Mouse (Mus musculus): ENCODE data around the gene Prss34.

Prss34 gene

GRCm38 (mm10) chr17:25298094-25298493 is at the start of gene Prss34:
Gene Prss34 (plus strand): TSS chr17:25298394.
- no peak for DNase-seq (ENCODE audit: low spot score in 2 of 2)

- no peak for DNase-seq (ENCODE audit: low spot score in 2 of 2)
Observed at GRCm38 (mm10) chr17:25250181-25250835, 47.9 kb upstream of the Prss34 start.

DNA sequence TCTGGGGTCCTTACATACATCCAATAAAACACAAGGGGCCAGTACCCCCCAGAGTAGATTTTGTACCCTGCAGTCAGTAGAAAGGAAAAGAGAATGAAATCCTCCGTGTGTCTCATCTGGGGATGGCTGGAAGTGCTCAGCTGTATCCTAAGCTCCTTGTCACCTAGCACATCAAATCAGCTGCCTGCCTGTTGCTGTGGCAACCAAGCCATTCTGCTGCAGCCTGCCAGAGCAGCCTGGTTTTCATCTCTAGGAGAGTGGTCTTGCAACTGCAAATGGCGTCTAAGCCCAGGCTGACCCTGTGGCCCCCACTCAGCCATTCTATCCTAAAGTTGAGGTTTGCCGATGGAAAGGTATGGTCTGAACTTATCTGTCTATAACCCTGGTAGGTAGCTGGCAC is 45.6 kb upstream of the Prss34 start:
- DNase-seq (ENCODE audit: low spot score in 2 of 2) = no peak

DNA sequence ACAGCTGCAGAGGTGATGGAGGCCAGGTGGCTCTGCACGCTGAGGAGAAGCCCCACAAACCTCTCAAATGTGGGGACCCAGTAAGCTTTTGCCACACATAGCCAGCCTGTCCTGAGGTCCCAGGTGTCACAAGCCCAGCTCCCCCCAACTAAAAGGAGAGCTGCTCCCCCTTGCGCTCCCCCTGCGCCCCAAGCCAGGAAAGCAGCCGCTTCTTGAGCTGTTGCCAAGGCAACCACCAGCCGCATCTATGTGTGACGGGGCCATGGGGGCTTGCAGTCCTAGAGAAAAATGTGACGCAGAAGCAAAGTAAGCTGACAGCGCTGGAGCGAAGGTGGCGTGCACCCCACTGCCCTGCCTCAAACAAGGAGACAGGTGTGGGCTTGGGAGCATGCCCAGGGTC is 44.4 kb upstream of the Prss34 start:
- DNase-seq (ENCODE audit: low spot score in 2 of 2) = peak; percentile 45 to 50

DNA sequence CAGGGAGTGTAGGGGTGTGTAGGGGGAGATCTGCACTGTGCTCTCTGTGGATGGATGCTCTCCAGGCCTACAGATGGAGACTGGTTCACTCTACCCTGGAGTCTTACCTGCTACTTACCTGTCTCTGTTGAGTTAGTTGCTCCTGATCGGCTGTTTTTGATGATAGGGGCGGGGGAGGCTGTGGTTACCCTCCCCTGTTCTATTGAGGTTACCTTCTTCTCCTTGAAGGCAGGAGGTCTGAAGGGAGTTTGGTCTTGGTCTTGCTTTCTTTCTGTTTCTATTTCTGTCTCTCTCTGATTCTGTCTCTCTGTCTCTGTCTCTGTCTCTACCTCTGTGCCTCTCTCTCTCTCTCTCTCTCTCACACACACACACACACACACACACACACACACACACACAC is 43.1 kb upstream of the Prss34 start:
- no peak for DNase-seq (ENCODE audit: low spot score in 2 of 2)

- DNase-seq (ENCODE audit: low spot score in 2 of 2) = no peak
Observed at GRCm38 (mm10) chr17:25256140-25256754, 41.9 kb upstream of the Prss34 start, which contains the start of gene Baiap3. Gene Baiap3 (minus strand): TSS chr17:25256364.

DNA sequence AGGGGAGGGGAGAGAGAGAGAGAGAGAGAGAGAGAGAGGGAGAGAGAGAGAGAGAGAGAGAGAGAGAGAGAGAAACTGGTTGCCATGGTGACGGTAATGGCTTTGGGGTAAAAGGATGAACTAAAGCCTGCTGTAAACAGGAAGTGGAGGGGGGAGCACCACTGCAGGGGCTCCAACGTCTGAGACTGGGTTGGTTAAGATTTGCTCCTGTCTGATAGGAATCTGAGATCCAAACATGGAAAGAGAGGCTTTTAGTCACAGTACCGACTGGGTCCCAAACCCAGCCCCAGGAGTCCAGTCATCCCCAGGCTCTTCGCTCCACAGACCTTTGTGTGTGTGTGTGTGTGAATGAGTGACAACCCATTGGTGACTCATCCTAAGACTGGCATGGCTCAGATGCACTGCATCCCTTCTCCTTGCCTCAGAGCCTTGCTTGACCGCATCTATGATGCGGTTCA is 40.4 kb upstream of the Prss34 start:
- no peak for DNase-seq (ENCODE audit: low spot score in 2 of 2)

GRCm38 (mm10) chr17:25264453-25264852 is 33.7 kb upstream of the Prss34 start:
- DNase-seq (ENCODE audit: low spot score in 2 of 2) = peak in 1 of 2 experiments; percentile 40

- DNase-seq (ENCODE audit: low spot score in 2 of 2) = no peak
Observed at GRCm38 (mm10) chr17:25270795-25271335, 27.3 kb upstream of the Prss34 start.

DNA sequence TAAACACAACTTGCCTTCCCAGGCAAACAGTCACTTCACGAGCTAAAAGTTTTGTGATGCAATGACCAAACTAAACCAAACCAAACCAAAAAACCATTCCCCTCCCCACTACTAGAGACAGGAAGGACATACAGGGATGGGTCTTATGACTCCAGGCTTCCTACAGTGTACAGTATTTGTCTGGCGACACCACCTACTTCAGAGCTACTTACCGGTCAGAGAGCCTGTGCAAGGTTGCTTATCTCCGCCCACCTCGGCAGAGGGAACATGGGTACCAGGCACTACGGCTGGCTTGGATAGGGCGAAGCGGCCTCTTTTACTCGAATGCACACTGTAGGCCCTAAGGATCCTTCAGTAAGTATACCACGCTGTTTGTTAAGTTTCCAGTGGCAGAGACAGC is 25.9 kb upstream of the Prss34 start:
- no peak for DNase-seq (ENCODE audit: low spot score in 2 of 2)

DNA sequence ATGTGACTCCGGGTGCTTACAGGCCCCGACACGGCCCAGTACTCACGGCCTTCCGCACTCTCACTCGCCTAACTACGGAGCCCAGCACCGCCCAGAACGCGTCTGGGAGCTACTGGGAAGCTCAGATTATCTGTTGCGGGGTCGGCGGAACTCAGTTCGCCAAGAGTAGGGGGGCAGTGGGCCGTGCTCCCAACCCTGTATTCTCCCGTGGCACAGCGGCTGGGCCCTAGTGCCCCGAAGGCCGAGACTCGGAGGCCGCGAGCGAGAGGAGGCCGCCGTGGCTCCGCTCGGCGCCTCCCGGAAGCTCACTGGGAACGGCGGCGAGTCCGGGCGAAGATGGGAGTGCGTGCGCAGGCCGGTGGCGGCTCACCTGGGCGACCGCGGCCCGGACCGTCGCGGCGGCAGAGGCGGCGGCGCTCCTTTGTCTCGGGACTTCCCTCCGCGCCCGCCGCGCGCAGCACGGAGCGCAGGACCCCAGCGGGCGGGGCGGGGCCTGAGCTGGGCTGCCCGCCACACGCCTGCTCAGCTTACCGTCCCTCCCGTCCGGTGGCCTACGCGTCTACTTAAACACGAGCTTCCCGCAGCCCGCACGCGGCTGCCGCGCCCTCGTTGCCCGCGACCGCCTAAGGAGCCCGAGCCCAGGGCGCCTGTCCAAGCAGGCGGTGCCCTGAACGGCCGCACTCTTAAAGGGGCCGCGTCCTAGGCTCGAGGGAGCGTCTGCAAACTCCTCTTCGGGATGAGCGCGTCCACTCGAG is 25.1 kb upstream of the Prss34 start:
- peak; percentile 88 to 95 for DNase-seq (ENCODE audit: low spot score in 2 of 2)

DNA sequence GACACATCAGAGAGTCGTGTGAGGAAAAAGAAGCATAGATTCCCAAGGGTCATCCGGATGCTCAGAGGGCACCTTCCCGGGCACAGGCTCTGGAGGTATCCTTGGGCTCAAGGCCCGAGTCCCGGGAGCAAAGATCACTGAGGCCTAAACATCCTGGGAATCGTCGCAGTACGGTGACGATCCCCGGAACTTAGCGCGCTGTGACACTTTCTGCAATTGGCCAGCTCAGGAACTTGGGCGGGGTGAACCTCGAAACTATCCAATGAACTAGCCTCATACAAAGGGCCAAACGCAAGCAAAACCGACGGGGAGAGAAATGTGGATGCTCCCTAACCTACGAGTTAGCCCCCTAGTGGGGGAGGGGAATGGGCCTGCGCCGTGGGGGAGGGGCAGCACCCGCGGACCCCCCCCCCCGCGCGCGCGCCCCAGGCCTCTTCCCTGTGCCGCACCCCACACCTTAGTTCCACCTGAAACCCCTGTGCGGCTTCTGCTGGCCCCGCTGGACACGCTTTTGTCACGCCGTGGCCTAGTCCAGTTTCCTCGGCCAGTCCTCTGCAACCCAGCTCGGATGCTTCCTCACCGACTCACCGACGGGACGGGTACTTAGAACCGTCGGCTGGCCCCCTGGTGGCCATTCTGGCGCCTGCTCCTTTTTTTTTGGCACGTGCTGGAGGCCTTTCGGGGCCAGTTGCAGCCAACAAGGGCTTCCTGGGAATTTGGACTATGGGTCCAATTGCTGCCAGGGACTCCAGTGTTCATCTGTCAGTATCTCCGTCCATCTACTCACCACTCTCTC is 24.3 kb upstream of the Prss34 start:
- DNase-seq (ENCODE audit: low spot score in 2 of 2) = peak; percentile 98

- DNase-seq (ENCODE audit: low spot score in 2 of 2) = no peak
Observed at GRCm38 (mm10) chr17:25274571-25275346, 23.4 kb upstream of the Prss34 start, which contains the start of gene Ube2i. Gene Ube2i (minus strand): TSS chr17:25274622.

GRCm38 (mm10) chr17:25275833-25276232 is 22.4 kb upstream of the Prss34 start:
- no peak for DNase-seq (ENCODE audit: low spot score in 2 of 2)

DNA sequence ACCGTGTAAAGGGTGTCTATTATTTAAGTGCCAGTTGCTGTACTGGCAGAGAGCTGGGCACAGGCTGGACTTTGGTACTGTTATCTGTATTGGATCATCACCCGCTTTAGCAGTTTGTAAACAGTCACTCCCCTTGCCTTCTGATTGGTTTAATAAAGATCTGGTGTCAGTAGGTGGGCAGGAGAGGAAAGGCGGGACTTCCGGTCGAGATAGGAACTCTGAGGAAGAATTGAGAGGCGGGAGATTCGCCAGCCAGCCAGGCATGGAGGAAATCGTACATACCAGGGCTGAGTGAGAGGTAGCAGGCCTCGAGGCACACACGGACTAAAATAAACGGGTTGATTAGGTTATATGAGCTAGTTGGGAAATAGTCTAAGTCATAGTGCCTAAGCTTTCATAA is 16.1 kb upstream of the Prss34 start:
- DNase-seq (ENCODE audit: low spot score in 2 of 2) = no peak

- peak; percentile 54 to 68 for DNase-seq (ENCODE audit: low spot score in 2 of 2)
Observed at GRCm38 (mm10) chr17:25285033-25285432, 13.2 kb upstream of the Prss34 start.

- peak; percentile 61 to 68 for DNase-seq (ENCODE audit: low spot score in 2 of 2)
Observed at GRCm38 (mm10) chr17:25288842-25289241, 9.4 kb upstream of the Prss34 start.

GRCm38 (mm10) chr17:25290411-25290810 is 7.8 kb upstream of the Prss34 start:
- no peak for DNase-seq (ENCODE audit: low spot score in 2 of 2)

GRCm38 (mm10) chr17:25293495-25293894 is 4.7 kb upstream of the Prss34 start:
- no peak for DNase-seq (ENCODE audit: low spot score in 2 of 2)

DNA sequence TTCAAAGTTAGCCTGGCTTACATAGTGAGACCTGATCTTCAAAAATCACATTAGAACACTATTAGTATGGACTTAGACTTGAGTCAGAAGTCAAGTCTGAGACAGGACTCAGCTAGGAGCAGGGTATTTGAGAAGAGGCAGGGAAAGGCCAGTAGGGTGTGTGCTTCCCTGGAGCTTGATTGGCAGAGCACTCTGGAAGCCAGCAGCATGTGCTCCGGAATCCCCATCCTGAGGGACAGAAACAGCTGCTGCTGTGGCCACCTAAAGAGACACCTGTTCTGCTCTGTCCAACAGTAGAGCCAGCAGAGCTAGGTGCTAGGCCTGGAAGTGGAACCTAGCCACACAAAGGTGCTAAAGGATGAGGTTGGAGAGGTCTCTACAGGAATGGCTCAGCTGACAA is 4.1 kb upstream of the Prss34 start:
- DNase-seq (ENCODE audit: low spot score in 2 of 2) = no peak

DNA sequence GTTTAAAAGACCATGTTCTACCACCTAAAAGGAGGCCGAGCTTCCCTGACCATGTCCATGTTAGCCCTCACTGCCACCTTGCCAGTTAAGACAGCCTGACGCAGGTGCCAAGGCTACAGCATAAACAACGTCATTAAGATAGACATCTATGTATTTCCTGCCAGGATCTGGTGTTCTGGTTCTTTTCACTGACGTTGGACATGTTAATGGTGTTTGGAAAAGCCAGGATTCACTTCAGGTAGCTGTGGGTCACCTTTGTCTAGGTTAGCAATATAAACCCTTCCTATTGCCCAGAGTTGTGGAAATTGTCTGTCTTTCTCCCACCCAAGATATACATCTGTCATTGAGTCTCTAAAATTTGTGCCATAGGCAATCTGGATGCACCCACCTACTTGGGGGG is 10.2 kb downstream of the Prss34 start, which contains the start of gene Prss28:
Gene Prss28 (plus strand): TSS at position 301 of the 400 bp plus-strand sequence.
- DNase-seq (ENCODE audit: low spot score in 2 of 2) = no peak
